Mouse (Mus musculus): ENCODE measurements around the gene Slc47a2. TPM values are rescaled to one million over a fixed set of nuclear protein-coding genes. Genes with fewer than 3 reads are reported as not detected.

Gene Slc47a2
- total and polyA plus RNA-seq, 2 experiments from 2014 or later: 0.25 to 0.60 TPM

GRCm38 (mm10) chr11:61275106-61275505 lies 67.6 kb downstream of the Slc47a2 start:
- H3K4me3 ChIP-seq (ENCODE audit: low read depth, low read length): no peak overlapping the region
- H3K27me3 ChIP-seq (ENCODE audit: insufficient read depth, low read length): no peaks in the 10 kb centered on the region
- no peak overlapping the region for H3K27ac ChIP-seq (ENCODE audit: low read depth, low read length)
- ATAC-seq (ENCODE audit: low FRiP score) (no peak), DNase-seq (ENCODE audit: low spot score) (no peak)
- no peak overlapping the region for H3K4me2 ChIP-seq (ENCODE audit: low read depth, low read length, poor library complexity, severe bottlenecking)
- H3K9me3 ChIP-seq (ENCODE audit: low read length): no peaks in the 10 kb centered on the region
- no peaks in the 10 kb centered on the region for H3K36me3 ChIP-seq (ENCODE audit: insufficient read depth, low read length)
- H3K4me1 ChIP-seq (ENCODE audit: insufficient read depth, low read length): no peaks in the 10 kb centered on the region
- TF ChIP-seq CTCF (IDR thresholded peaks at IDR 0.05): no peak
- H3K9ac ChIP-seq (replicated peaks; ENCODE audit: low read length, poor library complexity, severe bottlenecking): no peak overlapping the region
- WGBS: 85% methylated on average over 8 of the region's 8 CpGs

GRCm38 (mm10) chr11:61274421-61274820 lies 68.2 kb downstream of the Slc47a2 start:
- Histone ChIP-seq H3K27me3 (ENCODE audit: insufficient read depth, low read length) (no peaks in the 10 kb centered on the region), H3K4me2 (ENCODE audit: low read depth, low read length, poor library complexity, severe bottlenecking) (no peak overlapping the region), H3K9ac (replicated peaks; ENCODE audit: low read length, poor library complexity, severe bottlenecking) (no peak overlapping the region), H3K4me3 (ENCODE audit: low read depth, low read length) (no peak overlapping the region), H3K36me3 (ENCODE audit: insufficient read depth, low read length) (no peaks in the 10 kb centered on the region), H3K9me3 (ENCODE audit: low read length) (no peaks in the 10 kb centered on the region), H3K27ac (ENCODE audit: low read depth, low read length) (no peak overlapping the region), H3K4me1 (ENCODE audit: insufficient read depth, low read length) (no peaks in the 10 kb centered on the region)
- DNase-seq (ENCODE audit: low spot score): no peak
- TF ChIP-seq CTCF (IDR thresholded peaks at IDR 0.05): no peak
- ATAC-seq (ENCODE audit: low FRiP score): no peak
- WGBS: 84% methylated on average over 1 of the region's 1 CpGs

GRCm38 (mm10) chr11:61273928-61274327 lies 68.7 kb downstream of the Slc47a2 start:
- no peak overlapping the region for H3K4me2 ChIP-seq (ENCODE audit: low read depth, low read length, poor library complexity, severe bottlenecking)
- H3K27me3 ChIP-seq (ENCODE audit: insufficient read depth, low read length): no peaks in the 10 kb centered on the region
- no peak overlapping the region for H3K9ac ChIP-seq (replicated peaks; ENCODE audit: low read length, poor library complexity, severe bottlenecking)
- 86% methylated on average over 2 of the region's 2 CpGs for WGBS
- DNase-seq (ENCODE audit: low spot score) (no peak), ATAC-seq (ENCODE audit: low FRiP score) (no peak)
- no peak overlapping the region for H3K27ac ChIP-seq (ENCODE audit: low read depth, low read length)
- H3K9me3 ChIP-seq (ENCODE audit: low read length): no peaks in the 10 kb centered on the region
- H3K4me3 ChIP-seq (ENCODE audit: low read depth, low read length): no peak overlapping the region
- TF ChIP-seq CTCF (IDR thresholded peaks at IDR 0.05): no peak
- no peaks in the 10 kb centered on the region for H3K36me3 ChIP-seq (ENCODE audit: insufficient read depth, low read length)
- no peaks in the 10 kb centered on the region for H3K4me1 ChIP-seq (ENCODE audit: insufficient read depth, low read length)

- no peak for ATAC-seq (ENCODE audit: low FRiP score)
- H3K4me1 ChIP-seq (ENCODE audit: insufficient read depth, low read length): no peaks in the 10 kb centered on the region
- H3K4me2 ChIP-seq (ENCODE audit: low read depth, low read length, poor library complexity, severe bottlenecking): no peak overlapping the region
- H3K9ac ChIP-seq (replicated peaks; ENCODE audit: low read length, poor library complexity, severe bottlenecking): no peak overlapping the region
- H3K36me3 ChIP-seq (ENCODE audit: insufficient read depth, low read length): no peaks in the 10 kb centered on the region
- no peak overlapping the region for H3K27ac ChIP-seq (ENCODE audit: low read depth, low read length)
- H3K9me3 ChIP-seq (ENCODE audit: low read length): no peaks in the 10 kb centered on the region
- no peak for TF ChIP-seq CTCF (IDR thresholded peaks at IDR 0.05)
- H3K27me3 ChIP-seq (ENCODE audit: insufficient read depth, low read length): no peaks in the 10 kb centered on the region
- DNase-seq (ENCODE audit: low spot score): no peak
- no peak overlapping the region for H3K4me3 ChIP-seq (ENCODE audit: low read depth, low read length)
Observed at GRCm38 (mm10) chr11:61271612-61272011, 71.0 kb downstream of the Slc47a2 start.

GRCm38 (mm10) chr11:61270406-61270805 lies 72.3 kb downstream of the Slc47a2 start:
- no peaks in the 10 kb centered on the region for H3K27me3 ChIP-seq (ENCODE audit: insufficient read depth, low read length)
- H3K9ac ChIP-seq (replicated peaks; ENCODE audit: low read length, poor library complexity, severe bottlenecking): no peak overlapping the region
- no peaks in the 10 kb centered on the region for H3K36me3 ChIP-seq (ENCODE audit: insufficient read depth, low read length)
- no peak overlapping the region for H3K4me3 ChIP-seq (ENCODE audit: low read depth, low read length)
- ATAC-seq (ENCODE audit: low FRiP score): no peak
- H3K4me1 ChIP-seq (ENCODE audit: insufficient read depth, low read length): no peaks in the 10 kb centered on the region
- no peak overlapping the region for H3K27ac ChIP-seq (ENCODE audit: low read depth, low read length)
- 64% methylated on average over 5 of the region's 5 CpGs for WGBS
- no peak for TF ChIP-seq CTCF (IDR thresholded peaks at IDR 0.05)
- no peak overlapping the region for H3K4me2 ChIP-seq (ENCODE audit: low read depth, low read length, poor library complexity, severe bottlenecking)
- no peaks in the 10 kb centered on the region for H3K9me3 ChIP-seq (ENCODE audit: low read length)
- DNase-seq (ENCODE audit: low spot score): no peak

GRCm38 (mm10) chr11:61268626-61269349 lies 73.9 kb downstream of the Slc47a2 start:
- Histone ChIP-seq H3K4me2 (ENCODE audit: low read depth, low read length, poor library complexity, severe bottlenecking) (no peak overlapping the region), H3K9ac (replicated peaks; ENCODE audit: low read length, poor library complexity, severe bottlenecking) (no peak overlapping the region), H3K4me3 (ENCODE audit: low read depth, low read length) (no peak overlapping the region), H3K4me1 (ENCODE audit: insufficient read depth, low read length) (no peaks in the 10 kb centered on the region), H3K27ac (ENCODE audit: low read depth, low read length) (no peak overlapping the region), H3K36me3 (ENCODE audit: insufficient read depth, low read length) (0 out of 2 replicates have a peak, but pooled peaks cover 3% of the 10 kb centered on the region), H3K27me3 (ENCODE audit: insufficient read depth, low read length) (no peaks in the 10 kb centered on the region), H3K9me3 (ENCODE audit: low read length) (no peaks in the 10 kb centered on the region)
- 88% methylated on average over 6 of the region's 6 CpGs for WGBS
- no peak for DNase-seq (ENCODE audit: low spot score)
- ATAC-seq (ENCODE audit: low FRiP score): no peak
- no peak for TF ChIP-seq CTCF (IDR thresholded peaks at IDR 0.05)
